Mouse (Mus musculus) mouse embryonic stem cell (cell line): Measurements from ENCODE around the gene Cyp2c54.
"Not testable (repeated sequence)": the region's sequence is repeated elsewhere in the genome, so short reads cannot be mapped to it uniquely, and the experiment has no call there.

Experiments used
- in situ Hi-C, 2 experiments: fragments of 300-500 bp; cut with MboI; formaldehyde crosslinking; loops; 1 replicate in 1 of 2; 3 replicates in 1 of 2; pipeline ENCODE4 v1.14.3; 2019 to 2020; ENCODE audit warnings: low sequenced_read_pairs in 2 of 2, low pct_unique_long_range_greater_than_20kb in 1 of 2, mixed read lengths in 1 of 2; ENCODE audit not compliant: unreplicated experiment in 1 of 2

Cyp2c54 gene

GRCm38 (mm10) chr19:40073701-40074100 lies at the start of gene Cyp2c54:
Cyp2c54 (minus strand) TSS chr19:40073827.
- in situ Hi-C loops: no loop called here

- in situ Hi-C loops: not testable (repeated sequence)
Measured at GRCm38 (mm10) chr19:40119624-40120023, 46.0 kb upstream of the Cyp2c54 start.

GRCm38 (mm10) chr19:40091111-40091510 lies 17.5 kb upstream of the Cyp2c54 start:
- in situ Hi-C loops: no loop called here

- in situ Hi-C loops: not testable (repeated sequence)
Measured at GRCm38 (mm10) chr19:40089421-40089820, 15.8 kb upstream of the Cyp2c54 start, which contains the start of gene Cyp2c50. Cyp2c50 (plus strand) TSS chr19:40089688.

- in situ Hi-C loops: no loop called here
Measured at GRCm38 (mm10) chr19:40088381-40088780, 14.8 kb upstream of the Cyp2c54 start.

GRCm38 (mm10) chr19:39992140-39992539 lies 81.5 kb downstream of the Cyp2c54 start, which contains the start of gene Cyp2c37:
Cyp2c37 (plus strand) TSS chr19:39992424.
- in situ Hi-C loops: not testable (repeated sequence)

GRCm38 (mm10) chr19:39989471-39989870 lies 84.2 kb downstream of the Cyp2c54 start:
- in situ Hi-C loops: no loop called here
